Mouse (Mus musculus) hindbrain, embryonic 16.5 days (tissue): ENCODE results near the gene Gzmm. TPM values are rescaled to one million over a fixed set of nuclear protein-coding genes. Genes with fewer than 3 reads are reported as not detected.

Experiments used
- ATAC-seq: fragments of 200-750 bp; cut with Nextera tagmentation; 2 replicates; pipeline ENCODE4 v1.8.0; 2017; ENCODE audit warnings: moderate TSS enrichment, moderate library complexity
- H3K27ac ChIP-seq: fragments of 300-500 bp; sonication (generic); 2 replicates; pipeline ENCODE4 v1.5.1; 2014; ENCODE audit warnings: low read depth, mild to moderate bottlenecking, control low read depth, low read length, moderate library complexity
- H3K27me3 ChIP-seq: fragments of 300-500 bp; sonication (generic); replicated peaks from 2 replicates; pipeline ENCODE4 v1.6.1; 2014; ENCODE audit warnings: low read length; ENCODE audit not compliant: control insufficient read depth, insufficient read depth
- H3K36me3 ChIP-seq: fragments of 300-500 bp; sonication (generic); 2 replicates; pipeline ENCODE4 v1.6.1; 2014; ENCODE audit warnings: mild to moderate bottlenecking, low read length, moderate library complexity, mixed read lengths; ENCODE audit not compliant: control insufficient read depth, insufficient read depth
- H3K4me1 ChIP-seq: fragments of 300-500 bp; sonication (generic); 2 replicates; pipeline ENCODE4 v1.6.1; 2014; ENCODE audit warnings: low read depth, low read length; ENCODE audit not compliant: control insufficient read depth, insufficient read depth
- H3K4me2 ChIP-seq: fragments of 300-500 bp; sonication (generic); 2 replicates; pipeline ENCODE4 v1.6.1; 2014; ENCODE audit warnings: mild to moderate bottlenecking, low read length, control low read depth, moderate library complexity
- H3K4me3 ChIP-seq: fragments of 300-500 bp; sonication (generic); 2 replicates; pipeline ENCODE4 v1.5.1; 2014; ENCODE audit warnings: mild to moderate bottlenecking, low read length, control low read depth, moderate library complexity
- H3K9ac ChIP-seq: fragments of 300-500 bp; sonication (generic); 2 replicates; pipeline ENCODE4 v1.6.1; 2014; ENCODE audit warnings: low read depth, mild to moderate bottlenecking, control low read depth, low read length, moderate library complexity
- H3K9me3 ChIP-seq: fragments of 300-500 bp; sonication (generic); 2 replicates; pipeline ENCODE4 v1.6.1; 2014; ENCODE audit warnings: mild to moderate bottlenecking, low read length, moderate library complexity; ENCODE audit not compliant: control insufficient read depth
- WGBS: fragments of 180-500 bp; shearing (Covaris S2); extraction: QIAGEN DNeasy Blood & Tissue Kit; methylation state at CpG from one replicate; pipeline ENCODE4 v1.1.7; 2014; 5-methylcytosine and 5-hydroxymethylcytosine counted together
- polyA plus RNA-seq: library from polyadenylated mRNA; unstranded; fragments of >200 nt; fragmentation: Nextera tagmentation; extraction: Ambion mirVana; gene quantifications from 2 replicates; pipeline ENCODE4 v1.2.1, GENCODE M21; 2015

Gene Gzmm
- polyA plus RNA-seq, 1 experiment from 2014 or later = 1.7 TPM

- Histone ChIP-seq H3K4me3 (no peak overlapping the region), H3K9me3 (no peaks in the 10 kb centered on the region), H3K4me2 (no peak overlapping the region), H3K36me3 (peaks cover 33% of the 10 kb centered on the region), H3K9ac (no peak overlapping the region), H3K27ac (no peak overlapping the region), H3K4me1 (peaks cover 19% of the 10 kb centered on the region), H3K27me3 (no peaks in the 10 kb centered on the region)
- no peak for ATAC-seq
- 94% methylated on average over 25 of the region's 25 CpGs for WGBS
These were observed 3.8 kb upstream of the Gzmm start for GRCm38 (mm10) chr10:79684770-79685600.

GRCm38 (mm10) chr10:79686219-79686618 is 2.6 kb upstream of the Gzmm start:
- Histone ChIP-seq H3K4me1 (peaks cover 15% of the 10 kb centered on the region), H3K9me3 (no peaks in the 10 kb centered on the region), H3K4me2 (no peak overlapping the region), H3K36me3 (peaks cover 33% of the 10 kb centered on the region), H3K9ac (no peak overlapping the region), H3K27me3 (no peaks in the 10 kb centered on the region), H3K27ac (no peak overlapping the region), H3K4me3 (no peak overlapping the region)
- no peak for ATAC-seq
- 92% methylated on average over 2 of the region's 2 CpGs for WGBS

- Histone ChIP-seq H3K27me3 (no peaks in the 10 kb centered on the region), H3K9me3 (no peaks in the 10 kb centered on the region), H3K9ac (no peak overlapping the region), H3K4me2 (no peak overlapping the region), H3K36me3 (peaks cover 33% of the 10 kb centered on the region), H3K4me3 (no peak overlapping the region), H3K27ac (no peak overlapping the region), H3K4me1 (peaks cover 13% of the 10 kb centered on the region)
- ATAC-seq = no peak
- WGBS = 100% methylated on average over 1 of the region's 1 CpGs
These were observed 2.1 kb upstream of the Gzmm start for GRCm38 (mm10) chr10:79686691-79687090.

- H3K9me3 ChIP-seq = no peaks in the 10 kb centered on the region
- H3K27me3 ChIP-seq = no peaks in the 10 kb centered on the region
- H3K9ac ChIP-seq = no peak overlapping the region
- no peak overlapping the region for H3K4me3 ChIP-seq
- no peak overlapping the region for H3K27ac ChIP-seq
- peaks cover 13% of the 10 kb centered on the region for H3K4me1 ChIP-seq
- ATAC-seq = no peak
- H3K4me2 ChIP-seq = no peak overlapping the region
- H3K36me3 ChIP-seq = peaks cover 33% of the 10 kb centered on the region
- 94% methylated on average over 6 of the region's 6 CpGs for WGBS
These were observed 1.3 kb upstream of the Gzmm start for GRCm38 (mm10) chr10:79687513-79687912.

GRCm38 (mm10) chr10:79689178-79689577 is 358 bp downstream of the Gzmm start:
- Histone ChIP-seq H3K27ac (no peak overlapping the region), H3K9ac (no peak overlapping the region), H3K36me3 (peaks cover 33% of the 10 kb centered on the region), H3K27me3 (no peaks in the 10 kb centered on the region), H3K4me3 (no peak overlapping the region), H3K4me2 (no peak overlapping the region), H3K4me1 (peaks cover under 1% of the 10 kb centered on the region), H3K9me3 (no peaks in the 10 kb centered on the region)
- 94% methylated on average over 3 of the region's 3 CpGs for WGBS
- no peak for ATAC-seq

- Histone ChIP-seq H3K36me3 (peaks cover 17% of the 10 kb centered on the region), H3K9ac (no peak overlapping the region), H3K4me1 (no peaks in the 10 kb centered on the region), H3K4me3 (no peak overlapping the region), H3K27ac (no peak overlapping the region), H3K27me3 (no peaks in the 10 kb centered on the region), H3K4me2 (no peak overlapping the region), H3K9me3 (no peaks in the 10 kb centered on the region)
- WGBS = 98% methylated on average over 2 of the region's 2 CpGs
- no peak for ATAC-seq
These were observed 3.2 kb downstream of the Gzmm start for GRCm38 (mm10) chr10:79691986-79692548.

- 71% methylated on average over 12 of the region's 12 CpGs for WGBS
These were observed 5.0 kb downstream of the Gzmm start for GRCm38 (mm10) chr10:79693580-79694378.

GRCm38 (mm10) chr10:79694379-79694655 is 5.5 kb downstream of the Gzmm start:
- Histone ChIP-seq H3K9me3 (no peaks in the 10 kb centered on the region), H3K27ac (no peak overlapping the region), H3K36me3 (peaks cover under 1% of the 10 kb centered on the region; the same call in 1 of the 2 replicates), H3K4me2 (no peak overlapping the region), H3K4me1 (no peaks in the 10 kb centered on the region), H3K4me3 (no peak overlapping the region), H3K9ac (no peak overlapping the region), H3K27me3 (no peaks in the 10 kb centered on the region)
- ATAC-seq = no peak
- WGBS = 76% methylated on average over 6 of the region's 6 CpGs

More at GRCm38 (mm10) chr10:79693580-79694378, 5.0 kb downstream of the Gzmm start:
- Histone ChIP-seq H3K27me3 (no peaks in the 10 kb centered on the region), H3K36me3 (peaks cover 5% of the 10 kb centered on the region; the same call in 1 of the 2 replicates), H3K4me3 (no peak overlapping the region), H3K27ac (no peak overlapping the region), H3K9ac (no peak overlapping the region), H3K4me2 (no peak overlapping the region), H3K4me1 (no peaks in the 10 kb centered on the region), H3K9me3 (no peaks in the 10 kb centered on the region)
- no peak for ATAC-seq
